Mouse (Mus musculus) G1E-ER4 (cell line): Measurements from ENCODE around the gene Acadvl. TPM values are rescaled to one million over a fixed set of nuclear protein-coding genes. Genes with fewer than 3 reads are reported as not detected.

Source experiments
- GATA1 ChIP-seq: IDR thresholded peaks from one replicate; pipeline ENCODE4 v1.8.0; 2012; ENCODE audit warnings: low read length, inconsistent platforms
- polyA plus RNA-seq: library from polyadenylated mRNA; stranded (reverse); fragments of >175 nt; gene quantifications from 2 replicates; pipeline ENCODE4 v1.2.3, GENCODE M21; 2012

The Acadvl gene
- polyA plus RNA-seq, result 19.7 and 28.8 TPM in 2 replicates

- no peak for TF ChIP-seq GATA1
These were observed at the start of gene Acadvl for GRCm38 (mm10) chr11:70014880-70015558. Gene Acadvl, minus strand, starts transcription at chr11:70015411.

GRCm38 (mm10) chr11:70063053-70063452 lies 47.8 kb upstream of the Acadvl start:
- no peak for TF ChIP-seq GATA1

DNA sequence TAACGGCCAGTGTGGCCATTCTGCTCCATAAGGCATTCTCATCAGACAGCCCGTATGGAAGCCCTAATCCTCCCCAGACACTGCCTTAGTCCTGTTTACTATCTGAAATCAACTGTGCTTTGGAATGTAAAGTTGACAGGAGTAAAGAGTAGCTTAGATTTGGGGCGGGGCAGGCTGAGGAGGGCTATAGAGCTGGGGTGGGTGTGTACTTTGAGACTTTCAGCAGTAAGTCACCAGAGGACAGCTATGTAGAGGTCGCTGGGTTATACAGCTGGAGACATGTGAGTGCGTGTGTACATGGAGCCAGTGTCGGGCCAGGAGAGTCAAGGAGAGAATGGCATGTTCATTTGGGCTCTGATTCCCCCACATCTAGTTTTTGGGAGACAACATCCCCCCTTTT lies 44.7 kb upstream of the Acadvl start:
- TF ChIP-seq GATA1, result no peak

DNA sequence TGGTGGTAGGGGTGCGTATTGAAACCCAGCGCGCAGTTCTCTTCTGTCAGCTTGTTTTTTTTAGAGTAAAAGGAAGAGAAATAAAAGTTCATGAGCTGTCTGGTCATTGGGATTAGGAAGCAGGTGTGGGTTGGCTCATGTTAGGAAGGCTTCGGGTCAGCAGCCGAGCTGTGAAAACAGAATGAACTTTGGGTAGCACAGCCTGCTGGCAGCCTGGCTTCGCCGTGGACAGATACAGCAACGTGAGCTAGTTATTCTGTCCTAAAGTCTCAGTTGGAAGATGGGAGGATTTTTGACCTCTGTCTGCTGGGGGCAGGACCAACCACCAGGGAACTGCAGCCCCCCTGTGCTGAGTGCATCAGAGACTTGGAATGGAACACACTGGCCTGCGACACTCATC lies 42.6 kb upstream of the Acadvl start:
- TF ChIP-seq GATA1, result no peak

- TF ChIP-seq GATA1, result no peak
These were observed 40.5 kb upstream of the Acadvl start for GRCm38 (mm10) chr11:70055618-70056214.

DNA sequence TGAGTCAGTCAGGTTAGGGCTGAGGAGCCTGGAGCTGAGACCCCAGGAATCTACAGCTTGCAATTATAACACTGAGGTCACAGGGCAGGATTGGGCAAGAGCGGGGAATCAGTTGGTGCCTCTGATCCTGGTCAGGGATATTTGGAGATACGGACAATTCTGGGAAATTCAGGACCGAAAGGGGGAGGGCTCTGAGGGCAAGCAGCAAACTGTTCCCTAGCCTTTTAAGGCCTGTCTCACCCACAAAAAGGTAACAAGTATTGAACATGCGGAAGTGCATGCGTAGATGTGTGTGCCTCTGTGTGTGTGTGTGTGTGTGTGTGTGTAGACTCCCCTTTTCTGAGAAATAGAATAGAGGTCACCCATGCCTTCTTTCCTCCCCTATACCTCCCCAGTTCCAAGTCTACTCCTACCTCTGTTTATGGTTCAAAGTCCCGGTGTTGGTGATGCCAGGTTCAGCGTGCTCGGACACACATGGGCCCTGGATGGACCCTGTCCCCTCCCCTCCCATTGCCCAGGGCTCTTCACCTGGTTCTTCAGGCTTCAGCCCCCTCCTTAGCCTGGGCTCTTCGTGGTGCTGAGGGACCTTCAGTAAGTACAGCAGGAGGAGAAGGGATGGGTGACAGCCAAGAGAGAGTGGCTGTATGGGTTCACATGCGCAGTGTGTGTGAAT lies 38.8 kb upstream of the Acadvl start, which contains the start of gene Asgr1:
Gene Asgr1 (plus strand): TSS at position 188 of the 673 bp plus-strand sequence.
- TF ChIP-seq GATA1, result no peak

DNA sequence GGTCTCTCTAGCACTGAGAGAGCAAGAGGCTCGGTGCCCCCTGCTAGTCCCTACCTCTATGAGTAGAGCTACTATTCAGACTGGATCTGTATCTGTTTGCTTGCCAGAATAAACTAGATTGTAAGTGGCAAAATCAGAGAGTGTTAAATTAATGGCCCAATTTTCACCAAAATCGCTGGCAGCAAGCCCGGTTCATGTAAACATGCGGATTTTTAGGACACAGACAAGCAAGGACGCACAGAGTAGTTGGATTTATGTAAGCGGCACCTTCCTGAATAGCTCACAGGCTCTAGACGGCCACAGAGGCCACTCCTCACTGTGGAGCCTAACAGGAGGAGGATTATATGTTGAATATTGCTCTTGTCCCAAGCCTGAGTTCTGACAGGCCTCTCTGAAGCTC lies 37.9 kb upstream of the Acadvl start:
- TF ChIP-seq GATA1, result no peak

GRCm38 (mm10) chr11:70049816-70050215 lies 34.6 kb upstream of the Acadvl start:
- no peak for TF ChIP-seq GATA1

GRCm38 (mm10) chr11:70049366-70049765 lies 34.2 kb upstream of the Acadvl start:
- TF ChIP-seq GATA1, result no peak

DNA sequence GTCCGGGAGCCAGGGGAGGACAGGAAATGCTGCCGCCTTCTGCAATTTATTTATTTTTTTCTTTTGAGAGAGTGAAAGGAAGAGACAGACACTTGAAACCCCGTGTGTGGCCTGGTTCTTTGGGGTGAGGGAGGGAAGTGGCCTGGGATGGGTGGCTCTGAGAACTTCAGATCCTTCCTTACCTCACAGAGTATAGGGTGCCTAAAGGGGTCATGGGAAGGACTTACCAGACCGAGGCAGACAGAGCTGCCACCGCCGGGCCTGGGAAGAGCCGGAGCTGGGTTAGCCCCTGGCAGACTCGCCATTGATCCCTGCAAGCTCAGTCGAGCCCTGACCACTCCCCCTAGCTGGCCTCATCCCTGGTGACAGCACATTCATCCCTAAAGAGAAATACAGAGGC lies 30.2 kb upstream of the Acadvl start:
- TF ChIP-seq GATA1, result no peak

GRCm38 (mm10) chr11:70043665-70044064 lies 28.5 kb upstream of the Acadvl start:
- TF ChIP-seq GATA1, result no peak

- no peak for TF ChIP-seq GATA1
These were observed 27.3 kb upstream of the Acadvl start for GRCm38 (mm10) chr11:70042309-70043085.

DNA sequence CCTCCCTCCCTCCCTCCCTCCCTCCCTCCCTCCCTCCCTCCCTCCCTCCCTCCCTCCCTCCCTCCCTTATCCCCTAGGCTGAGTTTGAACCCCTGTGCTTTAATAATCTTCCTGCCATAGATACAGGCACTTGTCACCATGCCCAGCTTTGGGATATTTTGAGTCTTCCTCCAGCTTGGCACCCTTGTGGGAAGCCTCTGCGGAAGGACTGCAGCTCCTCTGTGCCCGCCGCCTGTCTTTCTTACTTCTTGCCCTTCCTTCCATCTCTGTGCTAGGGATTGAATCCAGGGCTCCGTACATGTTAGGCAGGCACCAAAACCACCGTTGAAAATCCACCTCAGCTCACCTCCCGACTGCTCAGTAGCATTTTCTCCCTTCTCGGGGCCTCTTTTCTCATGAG lies 25.0 kb upstream of the Acadvl start:
- no peak for TF ChIP-seq GATA1

DNA sequence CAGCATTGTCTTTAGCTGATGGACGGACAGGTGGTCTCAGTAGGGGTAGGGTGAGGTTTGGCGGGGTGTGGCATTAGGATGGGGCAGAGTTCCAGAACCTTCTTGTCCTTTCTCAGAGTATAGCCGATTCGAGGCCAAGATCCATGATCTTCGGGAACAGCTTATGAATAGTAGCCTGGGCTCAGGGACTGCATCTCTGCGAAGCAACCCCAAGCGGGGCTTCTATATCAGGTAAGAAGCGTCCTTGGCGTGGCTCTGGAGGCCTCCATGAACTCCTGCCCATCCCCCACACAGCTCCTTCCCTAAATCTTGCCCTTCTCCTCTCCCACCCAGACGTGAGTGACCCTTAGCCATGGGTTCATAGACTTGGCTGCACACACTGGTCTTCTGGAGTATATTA lies 24.4 kb upstream of the Acadvl start:
- TF ChIP-seq GATA1, result no peak

DNA sequence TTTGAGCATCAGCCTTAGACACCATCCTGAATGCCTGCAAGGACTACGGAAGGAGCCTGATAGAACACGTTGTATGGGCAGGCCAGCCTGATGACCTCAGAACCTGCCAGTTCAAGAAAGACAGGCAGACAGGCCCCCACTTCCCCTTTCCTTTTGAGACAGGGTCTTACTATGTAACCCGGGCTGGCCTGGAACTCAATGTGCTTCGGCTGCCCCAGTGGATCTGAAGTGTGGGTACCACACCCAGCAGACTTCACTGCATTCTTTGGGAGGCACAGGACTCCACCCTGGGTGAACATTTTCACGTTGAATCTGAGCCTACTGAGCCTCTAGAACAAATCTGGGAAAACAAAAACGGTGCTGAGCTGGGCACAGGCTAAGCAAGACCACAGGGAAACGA lies 23.0 kb upstream of the Acadvl start:
- TF ChIP-seq GATA1, result no peak

DNA sequence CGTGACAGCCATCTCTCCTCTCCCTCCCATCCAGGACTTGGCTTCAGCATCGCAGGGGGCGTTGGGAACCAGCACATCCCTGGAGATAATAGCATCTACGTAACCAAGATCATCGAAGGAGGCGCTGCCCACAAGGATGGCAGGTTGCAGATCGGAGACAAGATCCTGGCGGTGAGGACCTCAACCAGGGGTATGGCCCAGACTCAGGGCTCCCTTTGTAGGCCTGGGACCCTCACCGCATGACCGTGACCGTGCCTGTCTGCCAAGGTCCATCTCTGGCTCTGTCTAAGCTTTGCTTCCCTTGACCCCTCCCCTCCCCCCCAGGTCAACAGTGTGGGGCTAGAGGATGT lies 16.1 kb upstream of the Acadvl start:
- TF ChIP-seq GATA1, result no peak
